Mouse (Mus musculus) lung, postnatal 0 days (tissue): ENCODE results near the gene Olfr1417.

Experiments
- CTCF ChIP-seq: IDR thresholded peaks from 2 replicates; pipeline ENCODE4 v1.5.1; 2016; ENCODE audit warnings: antibody characterized with exemption, mild to moderate bottlenecking
- EP300 ChIP-seq: IDR thresholded peaks from 2 replicates; pipeline ENCODE4 v1.6.1; 2016; ENCODE audit warnings: antibody characterized with exemption, mild to moderate bottlenecking, control low read depth

- TF ChIP-seq CTCF (no peak), EP300 (no peak)
These were observed 21.4 kb downstream of the Olfr1417 start for GRCm38 (mm10) chr19:11817586-11817985.
